Mouse (Mus musculus) forebrain, embryonic 13.5 days (tissue): ENCODE data around the gene Olfr632. TPM values are rescaled to one million over a fixed set of nuclear protein-coding genes. Genes with fewer than 3 reads are reported as not detected.

Experiments
- polyA plus RNA-seq: library from polyadenylated mRNA; unstranded; fragments of >200 nt; fragmentation: Nextera tagmentation; extraction: Ambion mirVana; gene quantifications from 2 replicates; pipeline ENCODE4 v1.2.1, GENCODE M21; 2015

Olfr632 gene
- polyA plus RNA-seq, 1 experiment from 2014 or later = not detected

Other genes starting within 250 kb of the Olfr632 start
- gene Olfr243, start 219.7 kb upstream of the Olfr632 start, polyA plus RNA-seq = not detected in 2 replicates
- not detected in 2 replicates for gene Olfr628, start 204.0 kb upstream of the Olfr632 start, polyA plus RNA-seq
- not detected in 2 replicates for gene Olfr629, start 189.4 kb upstream of the Olfr632 start, polyA plus RNA-seq
- gene Olfr630, start 177.0 kb upstream of the Olfr632 start, polyA plus RNA-seq = not detected in 2 replicates
- not detected in 2 replicates for gene Olfr69, start 162.8 kb upstream of the Olfr632 start, polyA plus RNA-seq
- gene Olfr68, start 154.6 kb upstream of the Olfr632 start, polyA plus RNA-seq = not detected in 2 replicates
- gene Olfr67, start 142.5 kb upstream of the Olfr632 start, polyA plus RNA-seq = not detected in 2 replicates
- 960 and 1,191 TPM in 2 replicates for gene Hbb-bt, start 120.4 kb upstream of the Olfr632 start, polyA plus RNA-seq
- 1,844 and 2,278 TPM in 2 replicates for gene Hbb-bs, start 106.3 kb upstream of the Olfr632 start, polyA plus RNA-seq
- not detected in 2 replicates for gene Hbb-bh2, start 93.8 kb upstream of the Olfr632 start, polyA plus RNA-seq
- gene Hbb-bh1, start 91.2 kb upstream of the Olfr632 start, polyA plus RNA-seq = 32.1 and 81.1 TPM in 2 replicates
- gene Hbb-y, start 81.1 kb upstream of the Olfr632 start, polyA plus RNA-seq = 3,762 and 4,630 TPM in 2 replicates
- not detected in 2 replicates for gene Olfr66, start 48.1 kb upstream of the Olfr632 start, polyA plus RNA-seq
- gene Olfr64, start 39.9 kb upstream of the Olfr632 start, polyA plus RNA-seq = not detected in 2 replicates
- not detected in 2 replicates for gene Olfr65, start 30.9 kb upstream of the Olfr632 start, polyA plus RNA-seq
- not detected in 2 replicates for gene Olfr631, start 5.5 kb upstream of the Olfr632 start, polyA plus RNA-seq
- gene Olfr633, start 10.1 kb downstream of the Olfr632 start, polyA plus RNA-seq = not detected in 2 replicates
- not detected in 2 replicates for gene Olfr635, start 36.8 kb downstream of the Olfr632 start, polyA plus RNA-seq
- not detected in 2 replicates for gene Olfr638, start 64.4 kb downstream of the Olfr632 start, polyA plus RNA-seq
- gene Olfr639, start 83.0 kb downstream of the Olfr632 start, polyA plus RNA-seq = 0.04 TPM in 1 of 2 replicates, not detected in the other
- not detected in 2 replicates for gene Olfr640, start 91.2 kb downstream of the Olfr632 start, polyA plus RNA-seq
- gene Olfr641, start 101.1 kb downstream of the Olfr632 start, polyA plus RNA-seq = not detected in 2 replicates
- not detected in 2 replicates for gene Olfr642, start 118.3 kb downstream of the Olfr632 start, polyA plus RNA-seq
- gene 4930516K23Rik, start 127.1 kb downstream of the Olfr632 start, polyA plus RNA-seq = not detected in 2 replicates
- gene Olfr644, start 137.5 kb downstream of the Olfr632 start, polyA plus RNA-seq = not detected in 2 replicates
- not detected in 2 replicates for gene Olfr645, start 151.1 kb downstream of the Olfr632 start, polyA plus RNA-seq
- gene Olfr646, start 170.5 kb downstream of the Olfr632 start, polyA plus RNA-seq = not detected in 2 replicates
- gene Ubqln5, start 195.5 kb downstream of the Olfr632 start, polyA plus RNA-seq = not detected in 2 replicates
- gene Olfr643, start 203.1 kb downstream of the Olfr632 start, polyA plus RNA-seq = not detected in 2 replicates
- not detected in 2 replicates for gene Ubqln3, start 208.9 kb downstream of the Olfr632 start, polyA plus RNA-seq
- not detected in 2 replicates for gene Ubqlnl, start 216.2 kb downstream of the Olfr632 start, polyA plus RNA-seq
- not detected in 2 replicates for gene Olfm5, start 230.5 kb downstream of the Olfr632 start, polyA plus RNA-seq
- gene Olfr648, start 249.0 kb downstream of the Olfr632 start, polyA plus RNA-seq = 0.23 and 0.45 TPM in 2 replicates